Mouse (Mus musculus) frontal cortex, adult 2 months (tissue): ENCODE measurements at regions not wholly inside any gene's neighbourhood (a gene's known extent, or its start where the extent isn't known, plus 50 kb on each side); places are given as distances from the start of the nearest gene placed in this dataset.

Source experiments
- DNase-seq, 2 experiments: peaks; one replicate each; pipeline ENCODE4 v3.0.0; 2022; ENCODE audit warnings: low spot score in 1 of 2; ENCODE audit errors: extremely low spot score in 1 of 2

GRCm38 (mm10) chr10:120624203-120624942 lies 148.1 kb upstream of the Hmga2 start:
- no peak for DNase-seq

GRCm38 (mm10) chr10:120616406-120617015 lies 140.2 kb upstream of the Hmga2 start:
- DNase-seq = peak in 1 of 2 experiments; percentile 7

GRCm38 (mm10) chr10:120612351-120612750 lies 136.1 kb upstream of the Hmga2 start:
- DNase-seq = no peak

GRCm38 (mm10) chr10:120610076-120610475 lies 133.8 kb upstream of the Hmga2 start:
- peak in 1 of 2 experiments; percentile 40 for DNase-seq

- DNase-seq = no peak
Measured at GRCm38 (mm10) chr10:120604506-120604905, 128.2 kb upstream of the Hmga2 start.

- DNase-seq = no peak
Measured at GRCm38 (mm10) chr10:120603167-120603566, 126.9 kb upstream of the Hmga2 start.

GRCm38 (mm10) chr10:120600735-120601134 lies 124.5 kb upstream of the Hmga2 start:
- peak in 1 of 2 experiments; percentile 34 for DNase-seq

GRCm38 (mm10) chr10:120599551-120599950 lies 123.3 kb upstream of the Hmga2 start:
- DNase-seq = no peak

GRCm38 (mm10) chr10:120597320-120597887 lies 121.1 kb upstream of the Hmga2 start:
- DNase-seq = no peak

- no peak for DNase-seq
Measured at GRCm38 (mm10) chr10:120595145-120595544, 118.9 kb upstream of the Hmga2 start.

- DNase-seq = no peak
Measured at GRCm38 (mm10) chr10:120593876-120594275, 117.6 kb upstream of the Hmga2 start.

- no peak for DNase-seq
Measured at GRCm38 (mm10) chr10:120589659-120590058, 113.4 kb upstream of the Hmga2 start.

- no peak for DNase-seq
Measured at GRCm38 (mm10) chr10:120587854-120588633, 111.8 kb upstream of the Hmga2 start.

GRCm38 (mm10) chr10:120587179-120587578 lies 110.9 kb upstream of the Hmga2 start:
- DNase-seq = peak in 1 of 2 experiments; percentile 57

GRCm38 (mm10) chr10:120582497-120582896 lies 106.2 kb upstream of the Hmga2 start:
- DNase-seq = no peak

GRCm38 (mm10) chr10:120581547-120581946 lies 105.3 kb upstream of the Hmga2 start:
- no peak for DNase-seq

GRCm38 (mm10) chr10:120576886-120577285 lies 100.6 kb upstream of the Hmga2 start:
- no peak for DNase-seq

GRCm38 (mm10) chr10:120576148-120576547 lies 99.9 kb upstream of the Hmga2 start:
- no peak for DNase-seq

- no peak for DNase-seq
Measured at GRCm38 (mm10) chr10:120571340-120571739, 95.1 kb upstream of the Hmga2 start.

GRCm38 (mm10) chr10:120565992-120566391 lies 89.7 kb upstream of the Hmga2 start:
- DNase-seq = no peak

- DNase-seq = no peak
Measured at GRCm38 (mm10) chr10:120564859-120565258, 88.6 kb upstream of the Hmga2 start.
